Mouse (Mus musculus): Measurements from ENCODE around the gene 9930022D16Rik. TPM values are rescaled to one million over a fixed set of nuclear protein-coding genes. Genes with fewer than 3 reads are reported as not detected.

9930022D16Rik gene
- polyA plus RNA-seq, 2 experiments: not detected

DNA sequence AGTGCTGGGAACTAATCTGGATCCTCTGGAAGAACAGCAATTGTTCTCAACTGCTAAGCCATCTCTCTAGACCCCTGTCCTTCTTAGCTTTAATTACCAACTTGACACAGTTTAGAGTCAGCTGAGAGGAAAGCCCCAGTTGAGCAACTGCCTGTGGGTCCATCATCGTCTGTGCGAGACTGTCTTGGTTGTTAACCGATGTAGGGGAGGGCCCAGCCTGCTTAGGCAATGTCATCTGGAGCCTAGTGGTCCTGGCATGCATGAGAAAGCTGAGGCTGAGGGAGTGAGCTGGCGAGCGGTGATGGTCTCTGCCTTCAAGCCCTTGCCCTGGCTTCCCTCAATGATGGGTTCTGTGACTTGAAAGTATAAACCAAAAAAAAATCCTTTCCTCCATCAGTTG lies 1.1 kb downstream of the 9930022D16Rik start:
- Histone ChIP-seq H3K27me3 (ENCODE audit: control insufficient read depth, insufficient read depth, low read length) (no peaks in the 10 kb centered on the region), H3K4me2 (ENCODE audit: low read depth) (no peak overlapping the region), H3K4me3 (ENCODE audit: insufficient read depth in 1 of 2, low read depth in 2 of 2, low read length in 2 of 2) (no peak overlapping the region), H3K27ac (no peak overlapping the region), H3K9ac (replicated peaks) (no peak overlapping the region), H3K36me3 (replicated peaks; ENCODE audit: control insufficient read depth, insufficient read depth, low read depth) (no peaks in the 10 kb centered on the region), H3K9me3 (ENCODE audit: control insufficient read depth, low read length) (no peaks in the 10 kb centered on the region), H3K4me1 (replicated peaks; ENCODE audit: control insufficient read depth in 2 of 2, insufficient read depth in 2 of 2, low read length in 1 of 2) (peaks cover 0 to 4% of the 10 kb centered on the region in 2 experiments; a peak in 1 of 4 replicates)
- TF ChIP-seq CTCF (IDR thresholded peaks at IDR 0.05; ENCODE audit: low read depth): no peak
- TF ChIP-seq EP300 (IDR thresholded peaks at IDR 0.05; ENCODE audit: low read depth): no peak
- DNase-seq (ENCODE audit: low read depth in 3 of 3, low spot score in 3 of 3) (no peak), ATAC-seq (ENCODE audit: insufficient read depth) (no peak)
- WGBS (ENCODE audit: insufficient replicate concordance): 75% methylated on average over 5 of the region's 5 CpGs

DNA sequence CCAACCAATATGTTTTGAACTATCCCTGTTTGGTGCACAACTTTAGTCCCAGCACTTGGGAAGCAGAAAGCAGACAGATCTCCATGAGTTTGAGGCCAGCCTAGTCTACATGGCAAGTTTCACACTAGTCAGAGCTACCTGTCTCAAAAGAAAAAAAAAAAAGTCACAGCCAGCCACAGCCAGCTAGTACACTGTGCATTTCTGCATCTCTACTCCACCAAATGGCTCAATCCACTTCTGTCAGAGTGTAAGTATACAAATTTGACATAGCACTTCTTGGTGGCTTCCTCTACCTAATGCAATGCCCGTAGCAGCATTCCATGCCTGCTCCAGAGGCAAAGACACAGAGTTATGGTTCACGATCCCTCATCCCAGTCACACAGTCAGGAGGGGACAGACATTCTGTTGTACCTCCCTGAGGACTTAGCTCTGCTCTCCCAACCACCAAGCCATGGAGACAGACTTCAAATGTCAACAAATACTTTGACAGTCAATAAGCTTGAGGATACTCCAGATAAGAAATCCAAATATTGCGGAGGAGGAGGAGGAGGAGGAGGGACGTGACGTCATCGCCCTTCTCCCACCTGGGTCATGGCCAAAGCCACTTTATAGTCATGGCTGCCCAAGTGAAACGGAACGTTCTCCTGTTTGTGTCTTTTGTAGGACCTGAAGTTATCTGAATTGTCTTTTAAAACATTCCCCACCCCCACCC lies 3.1 kb downstream of the 9930022D16Rik start:
- H3K4me2 ChIP-seq (ENCODE audit: low read depth): no peak overlapping the region
- TF ChIP-seq CTCF (IDR thresholded peaks at IDR 0.05; ENCODE audit: low read depth): no peak
- TF ChIP-seq EP300 (IDR thresholded peaks at IDR 0.05; ENCODE audit: low read depth): no peak
- DNase-seq (ENCODE audit: low read depth in 3 of 3, low spot score in 3 of 3) (no peak), ATAC-seq (ENCODE audit: insufficient read depth) (no peak)
- no peak overlapping the region for H3K9ac ChIP-seq (replicated peaks)
- 56% methylated on average over 8 of the region's 8 CpGs for WGBS (ENCODE audit: insufficient replicate concordance)
- no peaks in the 10 kb centered on the region for H3K9me3 ChIP-seq (ENCODE audit: control insufficient read depth, low read length)
- H3K4me1 ChIP-seq (replicated peaks; ENCODE audit: control insufficient read depth in 2 of 2, insufficient read depth in 2 of 2, low read length in 1 of 2): peaks cover 0 to 9% of the 10 kb centered on the region in 2 experiments; a peak in 2 of 4 replicates
- H3K27me3 ChIP-seq (ENCODE audit: control insufficient read depth, insufficient read depth, low read length): no peaks in the 10 kb centered on the region
- H3K36me3 ChIP-seq (replicated peaks; ENCODE audit: control insufficient read depth, insufficient read depth, low read depth): no peaks in the 10 kb centered on the region
- no peak overlapping the region for H3K4me3 ChIP-seq (ENCODE audit: insufficient read depth in 1 of 2, low read depth in 2 of 2, low read length in 2 of 2)
- no peak overlapping the region for H3K27ac ChIP-seq

DNA sequence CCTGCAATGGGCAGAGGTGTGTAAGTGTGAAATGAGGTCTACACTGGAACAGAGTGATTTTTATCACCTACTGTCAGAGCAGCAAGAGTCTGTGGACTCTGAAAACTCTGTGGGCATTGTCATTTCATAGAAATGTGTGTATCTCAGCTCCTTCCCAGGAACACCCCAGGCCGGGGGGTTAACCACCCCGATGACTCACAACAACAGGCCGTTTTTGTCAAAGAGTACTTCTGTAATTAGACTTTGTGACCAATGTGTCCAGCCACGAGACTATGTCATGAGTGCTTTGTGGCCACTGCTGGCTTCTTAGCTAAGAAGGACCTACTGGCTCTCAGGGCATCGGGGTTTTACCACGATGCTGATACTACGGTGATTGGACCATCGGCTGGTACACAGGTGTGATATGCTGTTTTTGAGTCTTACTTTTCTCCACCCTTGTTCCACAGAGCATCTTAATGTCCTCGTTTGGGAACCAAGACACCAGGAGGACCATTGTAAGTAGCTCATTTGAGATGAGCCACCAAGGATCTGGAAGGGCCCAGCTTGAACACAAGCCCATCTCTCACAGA lies 3.8 kb downstream of the 9930022D16Rik start:
- H3K9ac ChIP-seq (replicated peaks): no peak overlapping the region
- H3K4me1 ChIP-seq (replicated peaks; ENCODE audit: control insufficient read depth in 2 of 2, insufficient read depth in 2 of 2, low read length in 1 of 2): peaks cover 0 to 9% of the 10 kb centered on the region in 2 experiments; a peak in 2 of 4 replicates
- no peak for ATAC-seq (ENCODE audit: insufficient read depth)
- H3K27ac ChIP-seq: no peak overlapping the region
- TF ChIP-seq CTCF (IDR thresholded peaks at IDR 0.05; ENCODE audit: low read depth) (no peak), EP300 (IDR thresholded peaks at IDR 0.05; ENCODE audit: low read depth) (no peak)
- H3K27me3 ChIP-seq (ENCODE audit: control insufficient read depth, insufficient read depth, low read length): no peaks in the 10 kb centered on the region
- no peak overlapping the region for H3K4me3 ChIP-seq (ENCODE audit: insufficient read depth in 1 of 2, low read depth in 2 of 2, low read length in 2 of 2)
- H3K36me3 ChIP-seq (replicated peaks; ENCODE audit: control insufficient read depth, insufficient read depth, low read depth): no peaks in the 10 kb centered on the region
- H3K4me2 ChIP-seq (ENCODE audit: low read depth): no peak overlapping the region
- no peak for DNase-seq (ENCODE audit: low read depth in 3 of 3, low spot score in 3 of 3)
- peaks cover 2% of the 10 kb centered on the region; the same call in 1 of the 2 replicates for H3K9me3 ChIP-seq (ENCODE audit: control insufficient read depth, low read length)
- WGBS (ENCODE audit: insufficient replicate concordance): 51% methylated on average over 9 of the region's 9 CpGs

DNA sequence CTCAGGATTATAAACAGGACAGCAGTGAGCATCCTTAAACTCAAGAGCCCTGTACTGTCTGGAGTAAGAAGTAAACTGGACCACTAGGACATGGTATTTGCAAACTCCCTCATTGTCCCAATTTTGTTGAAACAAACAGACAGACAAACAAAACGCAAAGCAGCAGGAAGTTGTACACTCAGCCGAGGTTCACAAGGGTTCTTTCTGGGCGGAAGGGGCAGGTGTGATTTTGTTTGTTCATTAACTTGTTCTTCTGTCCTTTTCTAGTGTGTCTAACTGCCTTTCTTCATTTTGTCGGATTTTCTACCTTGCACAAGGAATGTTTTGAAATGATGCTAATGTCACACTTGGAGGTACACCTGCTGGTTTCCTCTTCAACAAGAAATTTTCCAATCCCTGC lies 5.7 kb downstream of the 9930022D16Rik start:
- H3K4me1 ChIP-seq (replicated peaks; ENCODE audit: control insufficient read depth in 2 of 2, insufficient read depth in 2 of 2, low read length in 1 of 2): peaks cover 7 to 18% of the 10 kb centered on the region in 2 experiments
- no peaks in the 10 kb centered on the region for H3K36me3 ChIP-seq (replicated peaks; ENCODE audit: control insufficient read depth, insufficient read depth, low read depth)
- H3K4me3 ChIP-seq (ENCODE audit: insufficient read depth in 1 of 2, low read depth in 2 of 2, low read length in 2 of 2): no peak overlapping the region
- no peak overlapping the region for H3K9ac ChIP-seq (replicated peaks)
- no peak overlapping the region for H3K4me2 ChIP-seq (ENCODE audit: low read depth)
- H3K9me3 ChIP-seq (ENCODE audit: control insufficient read depth, low read length): peaks cover 2% of the 10 kb centered on the region; the same call in 1 of the 2 replicates
- no peak overlapping the region for H3K27ac ChIP-seq
- DNase-seq (ENCODE audit: low read depth in 3 of 3, low spot score in 3 of 3): no peak
- no peak for ATAC-seq (ENCODE audit: insufficient read depth)
- WGBS (ENCODE audit: insufficient replicate concordance): 38% methylated on average over 4 of the region's 4 CpGs
- H3K27me3 ChIP-seq (ENCODE audit: control insufficient read depth, insufficient read depth, low read length): no peaks in the 10 kb centered on the region
- no peak for TF ChIP-seq EP300 (IDR thresholded peaks at IDR 0.05; ENCODE audit: low read depth)
- no peak for TF ChIP-seq CTCF (IDR thresholded peaks at IDR 0.05; ENCODE audit: low read depth)

DNA sequence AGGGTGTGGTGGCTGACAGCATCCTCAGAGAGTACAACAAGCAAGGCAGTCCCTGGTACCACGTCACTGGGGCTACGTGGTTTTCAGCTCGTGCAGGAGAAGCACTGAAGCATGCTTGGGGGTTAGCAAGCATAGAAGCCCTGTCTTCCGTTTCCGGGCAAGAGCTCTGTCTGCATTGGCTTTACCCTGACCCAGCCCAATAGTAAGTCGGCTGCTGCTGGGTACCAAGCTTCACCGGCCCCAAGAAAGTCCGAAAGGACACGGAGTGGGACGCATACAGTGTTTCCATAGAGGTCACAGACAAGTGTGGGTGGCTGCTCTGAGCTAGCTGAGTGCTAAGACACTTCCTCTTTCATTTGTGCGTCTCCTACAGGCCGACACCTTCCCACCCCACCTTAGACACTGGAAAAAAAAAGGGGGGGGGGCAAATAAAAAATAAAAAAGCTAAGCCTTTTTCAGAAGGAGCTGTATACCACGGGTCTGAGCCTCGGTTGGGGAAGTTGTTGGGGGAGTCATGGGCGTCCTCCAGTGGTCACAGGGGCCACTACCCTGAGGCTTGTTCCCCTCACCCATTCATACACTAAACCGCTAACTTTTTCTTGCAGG lies 6.3 kb downstream of the 9930022D16Rik start:
- Histone ChIP-seq H3K27ac (no peak overlapping the region), H3K9ac (replicated peaks) (no peak overlapping the region), H3K4me1 (replicated peaks; ENCODE audit: control insufficient read depth in 2 of 2, insufficient read depth in 2 of 2, low read length in 1 of 2) (peaks cover 12 to 18% of the 10 kb centered on the region in 2 experiments), H3K9me3 (ENCODE audit: control insufficient read depth, low read length) (peaks cover 2% of the 10 kb centered on the region; the same call in 1 of the 2 replicates), H3K4me2 (ENCODE audit: low read depth) (peak overlapping the region; percentile 24), H3K4me3 (ENCODE audit: insufficient read depth in 1 of 2, low read depth in 2 of 2, low read length in 2 of 2) (peak overlapping the region in 1 of 2 experiments; percentile 17; a peak in 1 of 4 replicates), H3K27me3 (ENCODE audit: control insufficient read depth, insufficient read depth, low read length) (no peaks in the 10 kb centered on the region), H3K36me3 (replicated peaks; ENCODE audit: control insufficient read depth, insufficient read depth, low read depth) (no peaks in the 10 kb centered on the region)
- DNase-seq (ENCODE audit: low read depth in 3 of 3, low spot score in 3 of 3): no peak
- 15% methylated on average over 16 of the region's 16 CpGs for WGBS (ENCODE audit: insufficient replicate concordance)
- no peak for ATAC-seq (ENCODE audit: insufficient read depth)
- TF ChIP-seq EP300 (IDR thresholded peaks at IDR 0.05; ENCODE audit: low read depth): no peak
- no peak for TF ChIP-seq CTCF (IDR thresholded peaks at IDR 0.05; ENCODE audit: low read depth)
